ENCODE assay signal across 16 mouse cellular contexts in genomic region chr11:46038901-46039300, GRCm38 (mm10). TPM values are rescaled to one million over a fixed set of nuclear protein-coding genes. Genes with fewer than 3 reads are reported as not detected.
A peak's percentile ranks its signal among the peaks of the same experiment; 100 is the strongest.
DNase-seq lines count a peak whose midpoint lies in the region; ATAC-seq and TF ChIP-seq lines count a peak whose summit lies in the region.
"Had no signal": no experiment of that assay in that cellular context is flagged by ENCODE, and none has a peak within 500 bp of the region (broad histone marks: within the 10 kb centered on the region; RNA-seq: fewer than 3 reads in every experiment).

No protein-coding gene starts in this region.

- H3K36me3 ChIP-seq in kidney, embryonic 16.5 days (ENCODE audit: insufficient read depth, low read length), result no peaks in the 10 kb centered on the region
- H3K36me3 ChIP-seq: embryonic facial prominence, embryonic 15.5 days; hindbrain, embryonic 15.5 days had no signal

- TF ChIP-seq POLR2A in embryonic fibroblast, embryonic 13.5 days (IDR thresholded peaks at IDR 0.05; ENCODE audit: low read depth, low read length), result no peak

- peak overlapping the region; percentile 46 for H3K4me3 ChIP-seq in gastrocnemius, adult 2 months
- peak overlapping the region; percentile 24 for H3K4me3 ChIP-seq in kidney, embryonic 16.5 days (ENCODE audit: low read length)
- no peak overlapping the region for H3K4me3 ChIP-seq in embryonic fibroblast, embryonic 13.5 days (ENCODE audit: insufficient read depth, low read length)
- H3K4me3 ChIP-seq: embryonic facial prominence, embryonic 15.5 days; hindbrain, embryonic 15.5 days had no signal

- DNase-seq in gastrocnemius, adult 2 months, result no peak
- no peak for DNase-seq in gastrocnemius, postnatal 36 days
- no peak for DNase-seq in kidney, postnatal 25 days
- peak; percentile 40 for DNase-seq in 3134 (ENCODE audit: extremely low read depth, insufficient read length, low spot score)
- no peak for DNase-seq in cerebellum, postnatal 25 days
- DNase-seq in cerebellum, postnatal 36 days, result no peak
- DNase-seq: cerebellum, adult 9-10 months; lung, adult 2 months; spleen, adult 18-20 months; thymus, adult 18-20 months had no signal

- no peaks in the 10 kb centered on the region for H3K27me3 ChIP-seq in kidney, embryonic 16.5 days (ENCODE audit: insufficient read depth, low read length)
- H3K27me3 ChIP-seq: embryonic facial prominence, embryonic 15.5 days; hindbrain, embryonic 15.5 days had no signal

- no peak overlapping the region for H3K27ac ChIP-seq in gastrocnemius, adult 2 months
- peak overlapping the region; percentile 80 for H3K27ac ChIP-seq in kidney, embryonic 16.5 days (ENCODE audit: low read length)
- peak overlapping the region; percentile 71 for H3K27ac ChIP-seq in embryonic fibroblast, embryonic 13.5 days (ENCODE audit: insufficient read depth, low read length)
- H3K27ac ChIP-seq: embryonic facial prominence, embryonic 15.5 days; hindbrain, embryonic 15.5 days had no signal

- no peak for TF ChIP-seq CTCF in gastrocnemius, adult 2 months (IDR thresholded peaks at IDR 0.05)
- TF ChIP-seq CTCF in embryonic fibroblast, embryonic 13.5 days (IDR thresholded peaks at IDR 0.05; ENCODE audit: borderline replicate concordance, insufficient read depth, low read length), result no peak

- peak; percentile 57 for ATAC-seq in kidney, embryonic 16.5 days (ENCODE audit: low FRiP score, low TSS enrichment)
- ATAC-seq: forebrain, embryonic 16.5 days had no signal

- intact Hi-C loops in gastrocnemius, adult 2 months (cut with DNase I), result no loop called here
- intact Hi-C loops in gastrocnemius, postnatal 36 days (cut with DNase I), result no loop called here

- WGBS in kidney, embryonic 16.5 days, result 50% methylated on average over 15 of the region's 15 CpGs

- no peaks in the 10 kb centered on the region for H3K9me3 ChIP-seq in kidney, embryonic 16.5 days (ENCODE audit: low read length)
- H3K9me3 ChIP-seq: embryonic facial prominence, embryonic 15.5 days; hindbrain, embryonic 15.5 days had no signal

- H3K9ac ChIP-seq in kidney, embryonic 16.5 days (replicated peaks; ENCODE audit: low read length), result peak overlapping the region; percentile 41; the same call in 1 of the 2 replicates
- H3K9ac ChIP-seq: embryonic facial prominence, embryonic 15.5 days; hindbrain, embryonic 15.5 days had no signal

- H3K4me1 ChIP-seq in kidney, embryonic 16.5 days (ENCODE audit: insufficient read depth, low read length), result peaks cover 13% of the 10 kb centered on the region
- peaks cover 10% of the 10 kb centered on the region; the same call in 1 of the 2 replicates for H3K4me1 ChIP-seq in embryonic fibroblast, embryonic 13.5 days (ENCODE audit: control insufficient read depth, insufficient read depth, low read length)
- H3K4me1 ChIP-seq: embryonic facial prominence, embryonic 15.5 days; hindbrain, embryonic 15.5 days had no signal

- H3K4me2 ChIP-seq in kidney, embryonic 16.5 days (replicated peaks; ENCODE audit: low read depth, low read length), result peak overlapping the region; percentile 51
- H3K4me2 ChIP-seq: embryonic facial prominence, embryonic 15.5 days; hindbrain, embryonic 15.5 days had no signal

RNA-seq across cellular contexts. Expression of gene Gm12166, which starts 13.2 kb away (rescaled TPM):
- total RNA-seq in gastrocnemius, adult 2 months (2021), result under 1 TPM; 0.64 to 0.99 TPM
- under 1 TPM in 1 of 2 experiments, not detected in 1; 0.54 TPM for total RNA-seq in gastrocnemius, postnatal 36 days (2021)
- 3.4 and 11.5 TPM in 2 replicates for polyA plus RNA-seq in kidney, embryonic 16.5 days (2015; fragmentation: Nextera tagmentation; extraction: Ambion mirVana)
- 3.0 and 15.8 TPM in 2 replicates for polyA plus RNA-seq in embryonic fibroblast, embryonic 13.5 days (2011; ENCODE audit: insufficient read length, low read depth, missing spikeins)

RNA-seq across cellular contexts. Expression of gene Adam19, which starts 16.9 kb away (rescaled TPM):
- 1 to 10 TPM; 3.0 to 3.7 TPM for total RNA-seq in gastrocnemius, adult 2 months (2021)
- total RNA-seq in gastrocnemius, postnatal 36 days (2021), result 1 to 10 TPM; 4.4 TPM
- polyA plus RNA-seq in kidney, embryonic 16.5 days (2015; fragmentation: Nextera tagmentation; extraction: Ambion mirVana), result 16.5 and 18.0 TPM in 2 replicates
- 91.6 and 111 TPM in 2 replicates for polyA plus RNA-seq in embryonic fibroblast, embryonic 13.5 days (2011; ENCODE audit: insufficient read length, low read depth, missing spikeins)

RNA-seq across cellular contexts. Expression of gene Sox30, which starts 58.8 kb away (rescaled TPM):
- not detected for total RNA-seq in gastrocnemius, adult 2 months (2021)
- not detected for total RNA-seq in gastrocnemius, postnatal 36 days (2021)
- polyA plus RNA-seq in kidney, embryonic 16.5 days (2015; fragmentation: Nextera tagmentation; extraction: Ambion mirVana), result 0.13 and 0.16 TPM in 2 replicates
- polyA plus RNA-seq in embryonic fibroblast, embryonic 13.5 days (2011; ENCODE audit: insufficient read length, low read depth, missing spikeins), result not detected in 2 replicates
- total RNA-seq: granulocyte monocyte progenitor cell, adult 5-6 weeks had no signal
- polyA plus RNA-seq: forebrain, embryonic 16.5 days had no signal
